Mouse (Mus musculus): ENCODE data around the gene Zfp592.

Zfp592 gene

DNA sequence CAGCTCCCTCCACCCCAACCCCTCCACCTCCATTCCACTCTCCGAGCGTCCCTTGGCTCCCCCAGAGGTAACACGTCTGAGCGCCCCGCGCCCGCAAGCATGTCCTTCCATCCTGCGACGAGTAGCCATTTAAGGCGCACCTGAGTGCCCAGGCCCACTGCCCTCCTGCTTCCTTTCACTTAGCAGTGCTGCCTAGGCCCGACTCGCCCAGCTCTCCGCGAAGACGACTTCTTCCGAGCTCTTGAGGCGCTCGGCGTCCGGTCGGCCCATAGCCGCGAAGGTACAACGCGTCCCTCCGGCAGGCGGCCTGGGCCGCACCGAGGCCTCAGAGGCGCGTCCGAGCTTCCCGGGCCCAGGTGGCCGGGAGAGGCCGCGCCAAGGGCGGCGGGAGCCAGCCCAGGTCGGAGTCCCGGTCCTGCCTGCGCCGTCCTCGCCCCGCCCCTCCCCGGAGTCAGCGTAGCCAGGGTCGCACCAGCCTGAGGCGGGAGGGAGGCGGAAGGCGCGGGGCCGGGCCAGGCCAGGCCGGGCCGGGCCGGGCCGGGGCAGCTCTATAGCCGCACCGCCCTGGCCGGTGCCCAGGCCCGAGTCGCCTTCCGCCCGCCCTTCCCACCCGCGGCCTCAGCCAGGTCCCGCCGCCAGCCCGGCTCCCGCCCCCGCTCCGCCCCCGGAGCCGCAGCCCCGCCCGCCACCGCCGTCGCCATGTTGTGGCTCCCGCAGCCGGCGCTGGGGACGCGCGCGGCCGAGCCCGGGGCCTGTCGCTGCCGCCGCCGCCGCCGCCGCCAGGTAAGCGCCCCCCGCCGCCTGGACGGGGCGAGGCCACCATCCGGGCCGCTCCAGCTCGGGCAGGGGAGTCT is at the start of gene Zfp592:
Gene Zfp592, plus strand, starts transcription at position 702 of the 854 bp plus-strand sequence.
- TF ChIP-seq GATA4 (IDR thresholded peaks at IDR 0.05; ENCODE audit: insufficient replicate concordance, low read length) = no peak

DNA sequence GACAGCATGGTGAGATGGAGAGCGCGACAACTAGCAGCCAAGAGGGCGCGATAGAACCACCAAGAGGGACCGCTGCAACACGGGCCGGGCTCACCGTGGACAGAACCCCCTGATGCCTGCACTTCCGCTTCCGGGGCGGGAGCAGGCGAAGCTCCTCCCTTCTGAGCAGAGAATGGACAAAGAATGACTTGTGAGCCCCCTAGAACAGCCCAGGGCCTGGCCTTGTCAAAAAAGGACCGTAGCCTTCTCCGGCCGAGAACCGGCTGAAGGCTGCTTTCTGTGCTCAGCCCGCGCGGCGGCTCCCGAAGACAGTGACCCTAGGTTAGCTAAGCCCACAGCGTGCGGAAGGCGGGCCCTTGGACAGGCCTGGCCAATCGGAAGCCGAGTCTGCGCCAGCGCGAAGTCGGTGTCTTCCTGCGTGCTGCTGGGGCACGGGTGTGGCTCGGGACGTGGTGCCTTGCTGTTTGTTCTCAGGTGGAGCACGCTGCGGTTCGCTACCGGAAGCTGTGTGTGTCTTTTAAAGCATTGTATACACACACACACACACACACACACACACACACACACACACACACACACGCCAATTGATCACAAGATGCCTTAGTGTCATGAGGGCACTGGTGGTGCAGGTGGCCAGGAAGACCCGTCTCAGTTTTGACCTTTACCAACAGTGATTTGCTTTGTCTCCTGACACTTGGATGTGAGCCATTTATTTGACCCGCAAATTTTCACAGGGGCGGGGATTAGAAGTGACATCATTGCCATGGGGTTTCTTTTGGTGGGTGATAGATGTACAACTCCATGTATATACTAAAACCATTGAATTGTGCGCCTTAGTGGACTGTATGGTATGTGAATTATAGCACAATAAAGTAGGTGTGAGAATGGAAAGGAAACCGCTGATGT is 45.8 kb upstream of the Zfp592 start, which contains the start of gene Sec11a:
Gene Sec11a, minus strand, starts transcription at position 336 of the 906 bp plus-strand sequence.
- TF ChIP-seq GATA4 (IDR thresholded peaks at IDR 0.05; ENCODE audit: insufficient replicate concordance, low read length) = no peak

DNA sequence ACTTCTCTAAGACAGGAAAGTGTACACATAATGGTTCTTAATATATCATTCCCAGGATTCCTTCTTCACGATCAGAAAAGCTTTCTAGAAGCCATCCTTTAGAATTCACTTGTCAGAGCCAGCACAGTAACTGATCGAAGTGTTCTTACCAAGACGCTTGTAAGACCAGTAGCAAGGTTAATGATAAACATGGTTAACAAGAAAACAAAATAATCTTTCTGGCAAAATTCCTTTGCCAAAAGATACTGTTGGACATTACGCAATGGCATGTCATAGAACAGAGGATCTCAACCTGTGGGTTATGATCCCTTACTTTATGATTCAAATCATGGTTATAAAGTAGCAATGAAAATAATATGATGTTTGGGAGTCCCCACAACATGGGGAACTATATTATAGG is 42.0 kb upstream of the Zfp592 start:
- TF ChIP-seq GATA4 (IDR thresholded peaks at IDR 0.05; ENCODE audit: insufficient replicate concordance, low read length) = no peak

DNA sequence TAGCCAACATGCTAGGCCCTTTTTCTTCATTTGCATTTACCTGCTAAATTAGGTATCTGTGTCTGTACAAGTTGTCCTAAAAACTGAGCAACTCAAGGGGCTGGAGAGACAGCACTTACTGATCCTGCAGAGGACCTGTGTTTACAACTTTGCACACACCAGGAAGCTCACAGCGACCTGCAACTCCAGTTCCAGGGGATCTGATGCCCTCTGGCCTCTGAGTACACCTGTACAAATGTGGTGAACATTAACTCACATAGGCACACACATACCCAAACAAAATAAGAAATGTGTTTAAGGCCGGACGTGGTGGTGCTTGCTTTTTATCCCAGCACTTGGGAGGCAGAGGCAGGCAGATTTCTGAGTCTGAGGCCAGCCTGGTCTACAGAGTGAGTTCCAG is 41.3 kb upstream of the Zfp592 start:
- TF ChIP-seq GATA4 (IDR thresholded peaks at IDR 0.05; ENCODE audit: insufficient replicate concordance, low read length) = no peak

GRCm38 (mm10) chr7:80954251-80954650 is 39.2 kb upstream of the Zfp592 start:
- no peak for TF ChIP-seq GATA4 (IDR thresholded peaks at IDR 0.05; ENCODE audit: insufficient replicate concordance, low read length)

DNA sequence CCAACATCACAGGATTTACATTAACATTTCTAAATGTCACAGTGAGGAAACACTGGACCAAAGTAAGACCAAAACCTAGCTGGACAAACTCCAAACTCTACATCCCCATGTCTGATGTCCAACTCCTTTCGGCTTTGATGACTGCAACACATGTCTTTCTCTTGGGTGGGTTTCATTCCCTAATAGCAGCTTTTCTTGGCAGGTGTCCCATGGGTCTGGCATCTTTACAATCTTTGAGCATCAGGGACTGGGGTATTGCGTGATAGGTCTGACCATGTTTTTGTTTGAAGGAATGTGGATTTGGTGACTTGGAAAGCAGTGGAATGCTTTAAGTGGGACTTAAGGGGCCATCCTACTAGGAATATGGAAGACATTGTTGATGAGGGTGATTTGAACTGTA is 36.6 kb upstream of the Zfp592 start:
- no peak for TF ChIP-seq GATA4 (IDR thresholded peaks at IDR 0.05; ENCODE audit: insufficient replicate concordance, low read length)

DNA sequence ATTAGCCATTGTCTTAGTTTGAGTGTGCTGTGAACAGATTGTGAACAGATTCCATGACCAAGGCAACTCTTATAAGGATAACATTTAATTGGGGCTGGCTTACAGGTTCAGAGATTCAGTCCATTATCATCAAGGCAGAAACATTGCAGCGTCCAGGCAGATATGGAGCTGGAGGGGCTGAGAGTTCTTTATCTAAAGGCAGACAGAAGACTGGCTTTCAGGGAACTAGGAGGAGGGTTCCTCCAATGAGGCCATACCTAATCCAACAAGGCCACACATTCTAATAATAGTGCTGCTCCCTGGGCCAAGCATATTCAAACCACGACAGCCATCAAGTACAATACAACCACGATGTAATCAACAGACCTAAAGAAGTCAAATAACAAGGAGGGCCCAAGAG is 34.5 kb upstream of the Zfp592 start:
- no peak for TF ChIP-seq GATA4 (IDR thresholded peaks at IDR 0.05; ENCODE audit: insufficient replicate concordance, low read length)

- TF ChIP-seq GATA4 (IDR thresholded peaks at IDR 0.05; ENCODE audit: insufficient replicate concordance, low read length) = no peak
Measured at GRCm38 (mm10) chr7:80962799-80963198, 30.7 kb upstream of the Zfp592 start.

DNA sequence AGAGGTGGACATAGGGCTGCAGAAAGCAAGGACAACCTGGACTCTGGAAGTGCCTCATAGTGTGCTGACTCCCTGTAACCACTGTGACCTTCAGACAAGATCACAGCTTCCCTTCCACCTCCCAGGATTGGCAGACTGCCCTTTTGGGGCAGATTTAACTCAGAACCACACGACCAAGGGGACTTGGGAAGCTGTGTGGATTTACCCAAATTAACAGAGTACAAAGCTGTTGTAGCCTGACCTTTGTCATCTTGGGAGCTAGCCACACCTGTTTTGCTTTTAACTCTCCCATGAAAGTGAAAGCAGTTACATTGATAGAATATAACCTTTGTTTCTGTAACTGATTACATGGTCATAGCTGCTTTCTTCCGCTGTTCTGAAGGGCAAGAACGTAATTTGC is 22.6 kb upstream of the Zfp592 start:
- no peak for TF ChIP-seq GATA4 (IDR thresholded peaks at IDR 0.05; ENCODE audit: insufficient replicate concordance, low read length)

DNA sequence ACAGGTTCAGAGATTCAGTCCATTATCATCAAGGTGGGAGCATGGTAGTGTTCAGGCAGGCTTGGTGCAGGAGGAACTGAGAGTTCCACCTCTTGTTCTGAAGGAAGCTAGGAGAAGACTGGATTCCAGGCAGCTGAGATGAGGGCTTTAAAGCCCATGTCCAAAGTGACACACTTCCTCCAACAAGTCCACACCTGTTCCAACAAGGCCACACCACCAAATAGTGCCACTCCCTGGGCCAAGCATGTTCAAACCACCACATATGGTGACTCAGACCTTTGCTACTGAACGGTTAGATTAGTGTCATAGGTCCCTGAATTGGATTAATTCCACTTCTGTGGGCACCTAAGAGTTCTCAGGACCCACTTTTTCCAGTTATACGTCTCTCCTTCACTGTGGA is 22.1 kb upstream of the Zfp592 start:
- TF ChIP-seq GATA4 (IDR thresholded peaks at IDR 0.05; ENCODE audit: insufficient replicate concordance, low read length) = no peak

GRCm38 (mm10) chr7:80972082-80972481 is 21.4 kb upstream of the Zfp592 start:
- no peak for TF ChIP-seq GATA4 (IDR thresholded peaks at IDR 0.05; ENCODE audit: insufficient replicate concordance, low read length)

GRCm38 (mm10) chr7:80980566-80980965 is 12.9 kb upstream of the Zfp592 start:
- TF ChIP-seq GATA4 (IDR thresholded peaks at IDR 0.05; ENCODE audit: insufficient replicate concordance, low read length) = no peak

GRCm38 (mm10) chr7:80986458-80987187 is 6.9 kb upstream of the Zfp592 start:
- no peak for TF ChIP-seq GATA4 (IDR thresholded peaks at IDR 0.05; ENCODE audit: insufficient replicate concordance, low read length)

GRCm38 (mm10) chr7:80987805-80988625 is 5.5 kb upstream of the Zfp592 start:
- no peak for TF ChIP-seq GATA4 (IDR thresholded peaks at IDR 0.05; ENCODE audit: insufficient replicate concordance, low read length)
